Mouse (Mus musculus) gonadal fat pad, adult 2 months (tissue): ENCODE measurements around the gene Crim1. TPM values are rescaled to one million over a fixed set of nuclear protein-coding genes. Genes with fewer than 3 reads are reported as not detected.

Source experiments
- DNase-seq: peaks from one replicate; pipeline ENCODE4 v3.0.0-alpha.2; 2012; ENCODE audit warnings: low read depth
- polyA plus RNA-seq: library from polyadenylated mRNA; depleted of rRNA; stranded (reverse); fragments of >200 nt; gene quantifications from 2 replicates; pipeline ENCODE4 v1.2.3, GENCODE M21; 2012

Gene Crim1
- polyA plus RNA-seq, 1 experiment, result 44.6 TPM

DNA sequence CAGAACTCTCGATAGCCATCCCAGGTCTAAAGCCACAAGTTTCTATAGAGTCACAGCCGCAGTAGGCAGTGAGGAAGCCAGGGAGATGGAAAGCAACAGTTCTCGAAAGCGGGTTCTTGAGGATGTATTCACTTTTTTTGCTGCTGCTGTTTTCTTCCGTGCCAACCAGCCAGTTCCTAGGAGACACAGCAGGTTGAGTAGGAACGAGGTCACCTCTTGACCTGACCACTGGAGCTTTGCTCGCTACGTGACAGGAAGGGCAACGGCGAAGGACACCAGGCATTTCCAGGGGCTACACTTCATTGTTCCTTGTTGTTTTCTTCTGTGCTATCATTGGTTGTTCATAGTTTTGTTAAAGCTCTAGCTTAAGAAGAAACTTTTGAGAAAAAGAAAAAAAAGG, 174.7 kb downstream of the Crim1 start:
- DNase-seq, result no peak

DNA sequence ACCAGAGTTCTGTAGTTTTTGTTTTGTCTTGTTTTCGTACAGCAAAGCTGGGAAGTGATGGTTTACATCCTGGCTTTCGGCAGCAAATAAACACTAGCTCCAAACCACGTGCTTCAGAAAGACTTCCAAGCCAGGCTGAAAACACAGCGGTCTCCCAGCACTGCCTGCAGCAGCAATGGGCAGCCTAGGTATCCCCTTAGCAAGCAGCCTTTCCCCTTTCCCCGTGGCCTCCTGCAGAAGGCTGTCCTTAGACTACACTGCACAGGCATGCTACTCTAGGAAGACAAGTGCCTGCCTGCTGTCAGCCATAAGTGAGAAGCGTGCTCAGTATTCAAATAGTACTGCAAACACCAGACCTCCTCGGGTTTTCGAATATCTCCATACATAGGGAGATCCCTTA, 176.5 kb downstream of the Crim1 start:
- no peak for DNase-seq

- DNase-seq, result no peak
Observed at GRCm38 (mm10) chr17:78379079-78379729, 179.2 kb downstream of the Crim1 start.

DNA sequence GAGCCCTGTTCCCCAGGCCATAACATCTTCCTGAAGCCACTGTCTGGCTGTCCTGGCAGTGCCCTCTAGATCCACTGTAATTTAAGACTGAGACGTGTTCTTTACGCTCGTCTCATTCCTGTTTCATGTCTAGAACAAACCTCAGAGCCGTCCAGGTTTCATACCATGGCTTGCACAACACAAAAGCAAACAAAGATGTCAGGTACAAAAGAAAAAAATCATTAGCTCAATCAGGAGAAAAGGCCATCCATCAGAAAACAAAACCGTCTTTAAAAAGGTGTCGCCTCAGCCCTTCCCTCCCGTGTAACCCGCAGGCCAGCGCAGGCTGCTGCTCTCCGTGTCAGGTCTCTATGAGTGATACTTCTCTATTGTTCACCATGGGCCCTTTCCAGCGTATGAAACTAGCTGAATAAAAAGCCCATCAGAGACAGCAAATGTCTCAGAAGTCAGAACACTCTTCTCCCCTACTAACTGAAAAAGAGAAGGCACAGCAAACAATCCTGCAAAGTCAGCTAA, 179.7 kb downstream of the Crim1 start:
- no peak for DNase-seq

DNA sequence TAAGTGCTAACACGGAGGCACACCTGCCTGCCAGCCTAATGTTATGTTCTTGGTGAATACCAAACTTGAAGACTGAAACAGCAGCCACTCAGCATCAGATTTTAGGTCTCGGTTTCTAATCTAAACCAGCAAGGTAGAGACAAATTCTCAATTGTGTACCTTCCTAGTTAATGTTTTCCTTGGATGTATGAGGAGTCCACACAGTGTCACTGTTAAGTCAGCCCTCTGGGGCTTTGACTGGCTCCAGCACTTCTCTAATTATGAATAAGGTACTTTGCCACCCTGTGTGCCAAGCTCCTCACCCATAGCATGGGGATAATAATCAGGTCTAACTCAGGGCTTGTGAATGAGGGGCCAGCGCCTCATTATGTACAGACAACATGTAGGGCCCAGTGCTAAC, 182.3 kb downstream of the Crim1 start:
- DNase-seq, result no peak

- no peak for DNase-seq
Observed at GRCm38 (mm10) chr17:78387665-78388064, 187.6 kb downstream of the Crim1 start.

DNA sequence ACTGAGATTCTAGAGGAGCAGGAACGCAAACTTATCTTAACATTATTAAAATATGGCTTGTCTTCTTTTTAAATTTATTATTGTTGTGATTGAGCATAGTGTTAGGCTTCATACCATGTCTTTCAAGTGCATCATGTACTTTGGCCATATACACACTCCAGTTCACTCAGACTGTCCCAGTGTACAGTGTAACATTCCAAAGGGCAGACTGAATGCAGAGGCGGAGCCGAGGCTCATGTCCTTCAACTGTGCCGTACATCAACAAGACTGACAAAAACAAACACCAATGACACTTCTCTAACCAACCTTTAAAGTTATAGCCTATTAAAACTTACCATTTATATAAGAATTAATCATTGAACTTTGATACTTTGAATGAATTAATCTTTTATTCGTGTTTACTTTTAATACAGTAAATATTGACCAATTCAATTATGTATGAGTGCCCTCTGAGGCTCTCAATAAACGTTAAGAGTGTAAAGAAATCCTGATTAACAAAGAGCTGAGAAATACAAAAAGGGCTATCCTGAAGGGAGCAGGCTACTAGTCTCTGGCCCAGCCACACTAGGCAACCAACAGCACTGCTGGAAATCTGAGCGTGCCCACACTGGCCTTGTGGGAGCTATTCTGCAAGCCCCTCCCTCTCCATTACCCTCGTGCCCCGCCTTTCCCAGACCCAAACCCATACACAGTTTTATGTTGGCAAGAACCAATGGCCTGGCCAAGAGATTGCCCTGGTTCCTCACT, 188.2 kb downstream of the Crim1 start:
- no peak for DNase-seq

GRCm38 (mm10) chr17:78389573-78389972, 189.5 kb downstream of the Crim1 start:
- DNase-seq, result no peak

- no peak for DNase-seq
Observed at GRCm38 (mm10) chr17:78392401-78393087, 192.5 kb downstream of the Crim1 start.

DNA sequence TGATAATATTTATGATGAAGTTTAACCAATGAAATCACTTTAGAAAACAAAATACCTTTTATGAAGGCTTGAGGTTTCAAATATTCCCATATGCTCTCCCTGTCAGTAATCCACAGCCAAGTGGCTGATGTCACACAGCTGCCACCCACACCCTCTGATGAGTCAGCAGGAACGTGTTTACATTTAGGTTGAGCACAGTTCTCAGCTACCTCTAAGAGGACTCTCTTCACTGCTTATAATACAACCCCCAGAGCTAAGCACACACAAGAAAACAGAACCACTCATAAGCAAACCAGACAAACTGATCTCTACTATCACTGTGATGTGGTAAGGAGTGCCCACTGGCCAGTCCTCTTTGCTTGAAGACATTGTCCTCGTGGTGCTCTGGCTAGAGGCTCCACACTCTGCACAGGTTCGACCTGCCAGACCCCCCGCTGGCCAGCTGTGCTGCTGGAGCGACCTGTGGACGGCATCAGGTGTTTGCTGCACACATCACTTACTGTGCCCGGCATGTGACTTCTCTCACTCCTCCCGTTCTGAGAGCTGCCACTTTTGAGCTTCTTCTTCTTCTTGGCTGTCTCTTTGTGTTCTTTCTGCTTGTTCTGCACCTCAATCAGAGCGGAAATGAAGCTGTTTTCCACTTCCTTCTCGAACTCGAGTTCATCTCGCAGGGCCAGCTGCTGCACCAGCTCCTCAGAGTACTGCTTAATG, 200.2 kb downstream of the Crim1 start:
- no peak for DNase-seq

GRCm38 (mm10) chr17:78401311-78401710, 201.3 kb downstream of the Crim1 start:
- DNase-seq, result no peak

DNA sequence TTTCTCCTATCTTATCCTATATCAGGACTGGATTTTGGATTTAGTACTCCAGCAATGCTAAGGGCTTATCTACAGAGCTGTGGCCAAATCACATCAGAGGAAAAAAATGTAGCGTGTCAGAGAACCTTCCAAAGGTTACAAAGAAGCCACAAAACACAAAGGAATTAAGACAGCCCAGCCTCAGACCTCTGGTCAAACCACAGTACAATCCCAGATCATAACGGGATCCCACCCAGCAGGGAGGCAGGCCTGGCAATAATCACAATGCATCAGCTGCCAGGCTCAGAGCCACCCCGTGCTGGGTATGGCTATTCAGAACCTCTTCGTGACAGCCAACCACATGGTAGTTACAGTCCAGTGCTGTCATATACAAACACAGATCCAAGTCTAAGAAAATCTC, 201.7 kb downstream of the Crim1 start:
- no peak for DNase-seq

DNA sequence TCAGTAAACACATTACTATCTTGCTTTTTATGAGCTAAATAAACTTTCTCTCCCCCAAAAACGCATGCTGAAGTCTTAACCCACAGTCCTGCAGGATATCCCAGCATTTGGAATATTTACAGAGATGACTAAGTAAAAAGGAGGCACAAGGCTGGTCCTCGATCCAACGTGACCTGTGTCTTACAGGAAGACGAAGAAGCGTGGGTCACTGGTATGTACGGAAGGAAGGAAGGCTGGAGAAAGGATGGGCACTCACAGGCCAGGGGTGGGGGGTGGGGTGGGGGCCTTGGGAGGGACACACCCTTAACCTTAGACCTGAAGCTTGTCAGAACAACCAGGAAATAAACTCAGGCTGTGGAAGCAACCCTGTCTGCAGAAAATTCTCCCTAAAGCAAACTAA, 202.1 kb downstream of the Crim1 start:
- no peak for DNase-seq

- no peak for DNase-seq
Observed at GRCm38 (mm10) chr17:78403229-78403628, 203.2 kb downstream of the Crim1 start.

DNA sequence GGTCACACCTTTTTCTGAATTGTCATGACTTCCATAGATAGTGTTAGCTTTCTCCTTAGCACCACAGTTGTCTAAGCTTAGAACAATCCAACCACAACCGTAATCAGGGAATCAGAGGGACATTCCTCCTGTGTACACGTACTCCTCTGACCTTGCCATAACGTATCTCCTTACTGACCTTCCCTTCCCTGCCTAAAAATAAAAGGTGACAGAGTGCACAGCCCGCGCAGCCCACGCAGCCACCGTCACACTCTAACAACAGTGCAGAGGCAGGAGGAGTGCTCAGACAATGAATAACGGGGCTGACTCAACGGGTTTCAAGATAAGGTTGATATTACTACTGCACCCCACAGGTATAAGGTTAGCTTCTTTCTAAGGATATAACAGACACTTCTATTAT, 203.8 kb downstream of the Crim1 start:
- no peak for DNase-seq

DNA sequence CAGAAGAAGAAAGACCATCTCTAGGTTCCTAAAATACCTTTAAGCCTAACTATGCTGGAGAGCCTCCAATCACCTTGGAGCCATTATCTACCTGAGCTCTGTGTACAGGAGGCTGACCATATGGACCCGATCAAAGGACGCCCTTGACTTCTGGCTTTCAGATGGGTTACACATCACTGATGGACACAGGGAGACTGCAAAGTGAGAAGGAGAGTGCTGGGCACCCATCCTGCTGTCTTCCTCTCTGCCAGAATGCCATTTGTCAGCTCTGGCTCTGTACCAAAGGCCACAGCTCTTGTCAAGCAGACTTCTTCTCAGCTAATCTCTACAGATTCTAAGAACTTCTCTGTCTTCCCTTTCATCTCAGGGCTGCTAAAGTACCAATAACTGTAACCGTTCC, 205.3 kb downstream of the Crim1 start:
- DNase-seq, result no peak

- DNase-seq, result no peak
Observed at GRCm38 (mm10) chr17:78406854-78407253, 206.8 kb downstream of the Crim1 start.

GRCm38 (mm10) chr17:78407581-78407980, 207.5 kb downstream of the Crim1 start:
- DNase-seq, result no peak

DNA sequence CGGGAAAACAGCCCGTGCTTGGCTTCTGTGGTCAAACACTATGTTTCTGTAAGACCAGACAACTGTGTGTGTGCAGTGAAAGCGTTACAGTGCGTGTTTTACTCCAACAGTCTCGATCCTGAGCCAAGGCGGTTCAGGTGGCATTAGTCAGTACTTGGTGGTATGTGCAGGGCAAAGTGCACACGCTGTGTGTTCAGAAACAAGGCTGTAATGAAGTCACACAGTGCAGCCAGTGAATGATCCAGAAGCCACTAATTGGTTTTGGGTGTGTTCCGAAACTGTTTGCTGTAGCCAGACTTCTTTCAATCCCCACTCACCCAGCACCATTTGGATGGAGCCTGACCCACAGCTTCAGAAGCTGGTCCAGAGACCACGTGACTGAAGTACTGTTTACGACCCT, 208.3 kb downstream of the Crim1 start:
- DNase-seq, result no peak

DNA sequence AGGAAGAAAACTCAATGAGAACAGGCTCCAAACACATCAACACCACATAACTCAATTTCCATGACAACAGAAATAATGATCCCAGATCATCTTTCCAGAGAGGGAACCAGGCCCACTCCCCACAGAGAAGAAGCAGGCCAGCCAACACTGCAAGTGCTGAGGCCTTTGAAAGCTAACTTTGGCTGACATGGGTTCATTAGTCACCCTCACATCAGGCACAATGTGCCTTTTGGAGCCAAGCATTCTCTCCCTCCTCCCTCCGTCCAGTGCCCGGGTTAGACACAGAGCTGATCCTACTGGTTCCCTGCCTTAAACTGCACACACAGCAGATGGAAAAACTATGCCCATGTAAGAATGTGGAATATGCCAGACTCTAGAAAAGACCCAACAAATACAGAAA, 209.9 kb downstream of the Crim1 start:
- DNase-seq, result no peak

DNA sequence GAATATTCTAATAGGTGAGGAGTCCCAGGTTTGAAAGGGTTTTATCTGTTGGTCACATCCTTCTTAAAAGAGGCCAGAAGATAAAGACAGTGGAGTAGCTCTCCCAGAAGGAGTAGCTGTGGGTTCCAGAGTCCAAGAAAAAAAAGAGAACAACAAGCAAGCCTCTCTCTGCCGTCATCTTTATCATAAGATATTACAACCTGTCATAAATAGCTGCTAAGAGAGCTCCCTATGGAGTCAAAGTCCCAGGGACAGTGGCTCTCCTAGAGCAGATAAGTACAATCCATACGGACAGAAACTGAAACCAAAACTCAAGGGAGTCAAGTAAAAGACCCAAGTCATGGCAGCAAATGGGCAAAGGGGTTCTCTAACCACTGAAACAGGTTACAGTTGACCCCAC, 215.2 kb downstream of the Crim1 start:
- no peak for DNase-seq
